Mouse (Mus musculus) heart, adult 2 months (tissue): ENCODE results near the gene OR5BS1P.

Experiments used
- CTCF ChIP-seq: fragments of 200-600 bp; IDR thresholded peaks from 2 replicates; pipeline ENCODE4 v1.8.1; 2022; ENCODE audit warnings: antibody characterized with exemption, mild to moderate bottlenecking, moderate library complexity
- EP300 ChIP-seq: fragments of 200-500 bp; IDR thresholded peaks from 2 replicates; pipeline ENCODE4 v1.6.1; 2011; ENCODE audit warnings: low read depth, low read length, control low read depth; ENCODE audit not compliant: insufficient read depth
- POLR2A ChIP-seq: fragments of 200-500 bp; IDR thresholded peaks from 2 replicates; pipeline ENCODE4 v1.6.1; 2011; ENCODE audit warnings: mild to moderate bottlenecking, low read depth, low read length, control low read depth; ENCODE audit not compliant: insufficient read depth

- TF ChIP-seq CTCF, result no peak
- TF ChIP-seq EP300, result no peak
- no peak for TF ChIP-seq POLR2A
These were observed 56.4 kb downstream of the OR5BS1P start for GRCm38 (mm10) chr15:98526057-98526456.
